ENCODE assay signal across 8 mouse cellular contexts in genomic region chr11:53521821-53522131, GRCm38 (mm10). TPM values are rescaled to one million over a fixed set of nuclear protein-coding genes. Genes with fewer than 3 reads are reported as not detected.
DNase-seq lines count a peak whose midpoint lies in the region; ATAC-seq and TF ChIP-seq lines count a peak whose summit lies in the region.

No protein-coding gene starts in this region.

- TF ChIP-seq CTCF in bone marrow, adult 2 months (IDR thresholded peaks at IDR 0.05; ENCODE audit: control insufficient read depth, insufficient read depth, low read length) = no peak

- DNase-seq in hindbrain, embryonic 10.5 days (ENCODE audit: low spot score) = no peak
- DNase-seq in hindbrain, embryonic 11.5 days (ENCODE audit: low spot score) = no peak
- peak; percentile 67 to 70 for DNase-seq in heart, adult 9 months (ENCODE audit: low spot score in 2 of 2)
- peak; percentile 34 for DNase-seq in liver, embryonic 13.5 days
- DNase-seq in embryo, embryonic 10 days (ENCODE audit: low spot score) = no peak
- no peak for DNase-seq in adrenal gland, adult (ENCODE audit: inconsistent age in 2 of 2, low spot score in 1 of 2)
- no peak for DNase-seq in thymus, adult 18-20 months

- H3K9me3 ChIP-seq in hindbrain, embryonic 10.5 days = no peaks in the 10 kb centered on the region
- H3K9me3 ChIP-seq in hindbrain, embryonic 11.5 days (ENCODE audit: control insufficient read depth, low read length) = no peaks in the 10 kb centered on the region
- H3K9me3 ChIP-seq in liver, embryonic 13.5 days (replicated peaks) = no peaks in the 10 kb centered on the region

- peak overlapping the region; percentile 89; the same call in 1 of the 2 replicates for H3K4me3 ChIP-seq in hindbrain, embryonic 10.5 days
- H3K4me3 ChIP-seq in hindbrain, embryonic 11.5 days (ENCODE audit: low read depth, low read length) = no peak overlapping the region
- H3K4me3 ChIP-seq in bone marrow, adult 2 months (replicated peaks; ENCODE audit: control insufficient read depth, low read depth, low read length) = peak overlapping the region; percentile 59
- peak overlapping the region; percentile 89 for H3K4me3 ChIP-seq in liver, embryonic 13.5 days (replicated peaks)

- no peak for TF ChIP-seq POLR2A in bone marrow, adult 2 months (IDR thresholded peaks at IDR 0.05; ENCODE audit: borderline replicate concordance, control insufficient read depth, low read depth, low read length)

- no peak overlapping the region for H3K4me2 ChIP-seq in hindbrain, embryonic 11.5 days (replicated peaks; ENCODE audit: low read depth, low read length)
- peak overlapping the region; percentile 95 for H3K4me2 ChIP-seq in liver, embryonic 13.5 days

- no peak for ATAC-seq in hindbrain, embryonic 11.5 days (ENCODE audit: low FRiP score)
- ATAC-seq in liver, embryonic 13.5 days (ENCODE audit: low read depth) = peak; percentile 19

- H3K4me1 ChIP-seq in hindbrain, embryonic 10.5 days (replicated peaks) = peaks cover 79% of the 10 kb centered on the region
- peaks cover 3% of the 10 kb centered on the region for H3K4me1 ChIP-seq in hindbrain, embryonic 11.5 days (replicated peaks; ENCODE audit: control insufficient read depth, insufficient read depth, low read length)
- H3K4me1 ChIP-seq in bone marrow, adult 2 months (ENCODE audit: control insufficient read depth, insufficient read depth, low read length) = peaks cover 1% of the 10 kb centered on the region; the same call in 1 of the 2 replicates
- peaks cover 96% of the 10 kb centered on the region for H3K4me1 ChIP-seq in liver, embryonic 13.5 days (replicated peaks)

- H3K9ac ChIP-seq in hindbrain, embryonic 11.5 days (ENCODE audit: low read depth, low read length) = no peak overlapping the region
- H3K9ac ChIP-seq in liver, embryonic 13.5 days = peak overlapping the region; percentile 96

- no peaks in the 10 kb centered on the region for H3K36me3 ChIP-seq in hindbrain, embryonic 10.5 days
- H3K36me3 ChIP-seq in hindbrain, embryonic 11.5 days (ENCODE audit: control insufficient read depth, insufficient read depth, low read length) = no peaks in the 10 kb centered on the region
- peaks cover 9% of the 10 kb centered on the region for H3K36me3 ChIP-seq in liver, embryonic 13.5 days

- 86% methylated on average over 7 of the region's 7 CpGs for WGBS in hindbrain, embryonic 10.5 days
- WGBS in hindbrain, embryonic 11.5 days = 85% methylated on average over 7 of the region's 7 CpGs
- 62% methylated on average over 7 of the region's 7 CpGs for WGBS in bone marrow, adult 2 months
- 31% methylated on average over 7 of the region's 7 CpGs for WGBS in liver, embryonic 13.5 days (ENCODE audit: insufficient replicate concordance)

- H3K27me3 ChIP-seq in hindbrain, embryonic 10.5 days (ENCODE audit: insufficient read depth, poor library complexity, severe bottlenecking) = peaks cover 70% of the 10 kb centered on the region
- H3K27me3 ChIP-seq in hindbrain, embryonic 11.5 days (ENCODE audit: control insufficient read depth, insufficient read depth, low read length) = peaks cover 15% of the 10 kb centered on the region
- no peaks in the 10 kb centered on the region for H3K27me3 ChIP-seq in liver, embryonic 13.5 days

- H3K27ac ChIP-seq in hindbrain, embryonic 10.5 days = no peak overlapping the region
- no peak overlapping the region for H3K27ac ChIP-seq in hindbrain, embryonic 11.5 days (ENCODE audit: low read depth, low read length)
- peak overlapping the region; percentile 70 for H3K27ac ChIP-seq in bone marrow, adult 2 months (ENCODE audit: control insufficient read depth, insufficient read depth, low read depth, low read length, poor library complexity)
- peak overlapping the region; percentile 96 for H3K27ac ChIP-seq in liver, embryonic 13.5 days

RNA-seq across cellular contexts. Expression of gene Sept8, which starts 2.7 kb away (rescaled TPM):
- 14.8 and 15.6 TPM in 2 replicates for polyA plus RNA-seq in hindbrain, embryonic 10.5 days (2016; fragmentation: Nextera tagmentation; extraction: Ambion mirVana)
- polyA plus RNA-seq in hindbrain, embryonic 11.5 days (2014; fragmentation: Nextera tagmentation; extraction: Ambion mirVana) = 13.5 and 15.8 TPM in 2 replicates
- polyA plus RNA-seq in bone marrow, adult 2 months (2011; ENCODE audit: insufficient read depth, insufficient read length, low replicate concordance, missing spikeins) = 38.7 and 52.2 TPM in 2 replicates
- polyA plus RNA-seq in liver, embryonic 13.5 days (2015; fragmentation: Nextera tagmentation; extraction: Ambion mirVana) = 21.9 and 26.6 TPM in 2 replicates

RNA-seq across cellular contexts. Expression of gene Sowaha, which starts 41.7 kb away (rescaled TPM):
- 0.26 and 0.44 TPM in 2 replicates for polyA plus RNA-seq in hindbrain, embryonic 10.5 days (2016; fragmentation: Nextera tagmentation; extraction: Ambion mirVana)
- polyA plus RNA-seq in hindbrain, embryonic 11.5 days (2014; fragmentation: Nextera tagmentation; extraction: Ambion mirVana) = 0.06 and 0.25 TPM in 2 replicates
- polyA plus RNA-seq in bone marrow, adult 2 months (2011; ENCODE audit: insufficient read depth, insufficient read length, low replicate concordance, missing spikeins) = 8.2 and 13.3 TPM in 2 replicates
- polyA plus RNA-seq in liver, embryonic 13.5 days (2015; fragmentation: Nextera tagmentation; extraction: Ambion mirVana) = 11.0 and 13.2 TPM in 2 replicates

RNA-seq across cellular contexts. Expression of gene Gm9945, which starts 41.8 kb away (rescaled TPM):
- not detected in 2 replicates for polyA plus RNA-seq in hindbrain, embryonic 10.5 days (2016; fragmentation: Nextera tagmentation; extraction: Ambion mirVana)
- not detected in 2 replicates for polyA plus RNA-seq in hindbrain, embryonic 11.5 days (2014; fragmentation: Nextera tagmentation; extraction: Ambion mirVana)
- not detected in 2 replicates for polyA plus RNA-seq in bone marrow, adult 2 months (2011; ENCODE audit: insufficient read depth, insufficient read length, low replicate concordance, missing spikeins)
- polyA plus RNA-seq in liver, embryonic 13.5 days (2015; fragmentation: Nextera tagmentation; extraction: Ambion mirVana) = 0.53 and 0.59 TPM in 2 replicates

RNA-seq across cellular contexts. Expression of gene Kif3a, which starts 45.4 kb away (rescaled TPM):
- 67.8 and 71.5 TPM in 2 replicates for polyA plus RNA-seq in hindbrain, embryonic 10.5 days (2016; fragmentation: Nextera tagmentation; extraction: Ambion mirVana)
- 106 and 118 TPM in 2 replicates for polyA plus RNA-seq in hindbrain, embryonic 11.5 days (2014; fragmentation: Nextera tagmentation; extraction: Ambion mirVana)
- 3.7 and 4.5 TPM in 2 replicates for polyA plus RNA-seq in bone marrow, adult 2 months (2011; ENCODE audit: insufficient read depth, insufficient read length, low replicate concordance, missing spikeins)
- polyA plus RNA-seq in liver, embryonic 13.5 days (2015; fragmentation: Nextera tagmentation; extraction: Ambion mirVana) = 13.3 and 13.8 TPM in 2 replicates

RNA-seq across cellular contexts. Expression of gene Gm9837, which starts 51.5 kb away (rescaled TPM):
- not detected in 2 replicates for polyA plus RNA-seq in hindbrain, embryonic 10.5 days (2016; fragmentation: Nextera tagmentation; extraction: Ambion mirVana)
- polyA plus RNA-seq in hindbrain, embryonic 11.5 days (2014; fragmentation: Nextera tagmentation; extraction: Ambion mirVana) = not detected in 2 replicates
- polyA plus RNA-seq in bone marrow, adult 2 months (2011; ENCODE audit: insufficient read depth, insufficient read length, low replicate concordance, missing spikeins) = not detected in 2 replicates
- not detected in 2 replicates for polyA plus RNA-seq in liver, embryonic 13.5 days (2015; fragmentation: Nextera tagmentation; extraction: Ambion mirVana)

Comparison
In these comparisons a context has a peak if more than half of its experiments do, and no peak if none do; other contexts are left out.
1. DNase-seq: peak in heart, adult 9 months (2 of 2) and liver, embryonic 13.5 days (single experiment); none in hindbrain, embryonic 10.5 days (single experiment), hindbrain, embryonic 11.5 days (single experiment), embryo, embryonic 10 days (single experiment), adrenal gland, adult (0 of 2) and thymus, adult 18-20 months (0 of 2).
2. H3K27ac ChIP-seq: peak in bone marrow, adult 2 months (single experiment) and liver, embryonic 13.5 days (single experiment); none in hindbrain, embryonic 10.5 days (single experiment) and hindbrain, embryonic 11.5 days (single experiment).